Mouse (Mus musculus): Measurements from ENCODE around the gene Bco1.

DNA sequence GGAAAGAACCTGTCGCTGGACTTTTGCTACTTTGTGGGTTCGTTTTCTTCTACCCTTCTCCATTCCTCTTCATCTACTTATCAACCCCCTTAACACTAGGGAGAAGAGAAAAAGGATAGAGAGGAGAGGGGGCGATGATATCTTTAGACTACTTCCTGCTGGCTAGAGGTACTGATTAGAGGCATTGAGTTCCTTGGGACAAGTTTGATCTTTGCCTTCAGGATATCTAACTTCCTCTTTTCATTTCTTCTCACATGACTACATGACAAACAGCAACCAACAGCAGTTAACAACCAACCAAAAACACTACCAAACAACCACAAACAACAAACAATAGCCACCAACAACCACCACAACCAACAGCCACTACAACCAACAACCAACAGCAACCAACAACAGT, 38.0 kb downstream of the Bco1 start:
- TF ChIP-seq CTCF (IDR thresholded peaks at IDR 0.05; ENCODE audit: borderline replicate concordance, insufficient read depth, low read length) (no peak), POLR2A (IDR thresholded peaks at IDR 0.05; ENCODE audit: low read depth, low read length) (no peak)

Measured in embryonic fibroblast, embryonic 13.5 days (primary cell).